Mouse (Mus musculus) stomach, embryonic 14.5 days (tissue): ENCODE measurements at regions not wholly inside any gene's neighbourhood (a gene's known extent, or its start where the extent isn't known, plus 50 kb on each side); places are given as distances from the start of the nearest gene placed in this dataset.

ENCODE experiments used
- ATAC-seq: fragments of 200-750 bp; cut with Nextera tagmentation; 2 replicates; pipeline ENCODE4 v1.8.0; 2017; ENCODE audit warnings: low read depth, moderate TSS enrichment; ENCODE audit not compliant: insufficient number of reproducible peaks, insufficient read depth, low FRiP score
- H3K27ac ChIP-seq: fragments of 300-500 bp; sonication (generic); 2 replicates; pipeline ENCODE4 v1.5.1; 2014; ENCODE audit warnings: mild to moderate bottlenecking, low read length, moderate library complexity, mixed read lengths
- H3K27me3 ChIP-seq: fragments of 300-500 bp; sonication (generic); 2 replicates; pipeline ENCODE4 v1.6.1; 2014; ENCODE audit warnings: low read length, control low read depth, mixed read lengths; ENCODE audit not compliant: control insufficient read depth, insufficient read depth
- H3K36me3 ChIP-seq: fragments of 300-500 bp; sonication (generic); 2 replicates; pipeline ENCODE4 v1.6.1; 2014; ENCODE audit warnings: mild to moderate bottlenecking, control low read depth, low read length, moderate library complexity, mixed read lengths; ENCODE audit not compliant: control insufficient read depth, insufficient read depth
- H3K4me1 ChIP-seq: fragments of 300-500 bp; sonication (generic); 2 replicates; pipeline ENCODE4 v1.6.1; 2014; ENCODE audit warnings: low read length, control low read depth, mixed read lengths; ENCODE audit not compliant: control insufficient read depth, insufficient read depth
- H3K4me2 ChIP-seq: fragments of 300-500 bp; sonication (generic); replicated peaks from 2 replicates; pipeline ENCODE4 v1.6.1; 2014; ENCODE audit warnings: low read depth, low read length, control low read depth
- H3K4me3 ChIP-seq: fragments of 300-500 bp; sonication (generic); 2 replicates; pipeline ENCODE4 v1.5.1; 2014; ENCODE audit warnings: low read depth, low read length, control low read depth
- H3K9ac ChIP-seq: fragments of 300-500 bp; sonication (generic); replicated peaks from 2 replicates; pipeline ENCODE4 v1.6.1; 2014; ENCODE audit warnings: low read depth, mild to moderate bottlenecking, control low read depth, low read length, moderate library complexity, mixed read lengths
- H3K9me3 ChIP-seq: fragments of 300-500 bp; sonication (generic); 2 replicates; pipeline ENCODE4 v1.6.1; 2016; ENCODE audit warnings: low read depth, low read length, control low read depth; ENCODE audit not compliant: control insufficient read depth
- WGBS: fragments of 180-500 bp; shearing (Covaris S2); extraction: QIAGEN DNeasy Blood & Tissue Kit; methylation state at CpG from one replicate; pipeline ENCODE4 v1.1.7; 2014; 5-methylcytosine and 5-hydroxymethylcytosine counted together

DNA sequence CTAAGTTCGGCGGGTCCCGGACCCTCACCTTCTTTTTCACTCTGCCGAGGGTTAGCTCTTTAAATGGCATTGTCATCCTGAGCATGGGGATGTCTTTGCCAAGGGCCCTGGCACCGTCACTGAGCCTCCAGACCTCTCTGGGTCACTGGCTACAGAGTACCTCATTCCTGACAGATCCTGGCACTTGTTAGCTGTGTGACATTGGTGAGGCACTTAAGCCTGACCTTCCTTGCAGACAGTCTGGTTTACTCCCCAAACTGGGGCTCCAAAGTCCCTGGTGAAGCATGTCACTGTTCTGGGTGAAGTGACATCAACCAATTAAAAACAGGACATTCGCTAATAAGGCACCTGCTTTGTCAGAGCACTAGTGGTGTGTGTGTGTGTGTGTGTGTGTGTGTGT is 142.2 kb downstream of the Plpp3 start:
- no peak for ATAC-seq
- 90% methylated on average over 6 of the region's 6 CpGs for WGBS
- H3K36me3 ChIP-seq = no peaks in the 10 kb centered on the region

GRCm38 (mm10) chr4:105301547-105301946 is 144.4 kb downstream of the Plpp3 start:
- Histone ChIP-seq H3K27ac (no peak overlapping the region), H3K9me3 (no peaks in the 10 kb centered on the region), H3K4me2 (no peak overlapping the region), H3K27me3 (no peaks in the 10 kb centered on the region), H3K4me3 (no peak overlapping the region), H3K4me1 (no peaks in the 10 kb centered on the region), H3K36me3 (no peaks in the 10 kb centered on the region), H3K9ac (no peak overlapping the region)
- ATAC-seq = no peak
- WGBS = 52% methylated on average over 1 of the region's 1 CpGs

More for the DNA sequence above, 142.2 kb downstream of the Plpp3 start:
- H3K9me3 ChIP-seq = no peaks in the 10 kb centered on the region
- H3K27ac ChIP-seq = no peak overlapping the region
- H3K4me3 ChIP-seq = no peak overlapping the region
- no peak overlapping the region for H3K9ac ChIP-seq
- H3K4me1 ChIP-seq = no peaks in the 10 kb centered on the region
- no peak overlapping the region for H3K4me2 ChIP-seq
- H3K27me3 ChIP-seq = no peaks in the 10 kb centered on the region

- Histone ChIP-seq H3K4me3 (no peak overlapping the region), H3K9me3 (no peaks in the 10 kb centered on the region), H3K27me3 (no peaks in the 10 kb centered on the region), H3K27ac (no peak overlapping the region), H3K4me1 (no peaks in the 10 kb centered on the region), H3K4me2 (no peak overlapping the region), H3K36me3 (no peaks in the 10 kb centered on the region), H3K9ac (no peak overlapping the region)
- 39% methylated on average over 2 of the region's 2 CpGs for WGBS
- no peak for ATAC-seq
Observed at GRCm38 (mm10) chr4:105304166-105304565, 147.0 kb downstream of the Plpp3 start.

DNA sequence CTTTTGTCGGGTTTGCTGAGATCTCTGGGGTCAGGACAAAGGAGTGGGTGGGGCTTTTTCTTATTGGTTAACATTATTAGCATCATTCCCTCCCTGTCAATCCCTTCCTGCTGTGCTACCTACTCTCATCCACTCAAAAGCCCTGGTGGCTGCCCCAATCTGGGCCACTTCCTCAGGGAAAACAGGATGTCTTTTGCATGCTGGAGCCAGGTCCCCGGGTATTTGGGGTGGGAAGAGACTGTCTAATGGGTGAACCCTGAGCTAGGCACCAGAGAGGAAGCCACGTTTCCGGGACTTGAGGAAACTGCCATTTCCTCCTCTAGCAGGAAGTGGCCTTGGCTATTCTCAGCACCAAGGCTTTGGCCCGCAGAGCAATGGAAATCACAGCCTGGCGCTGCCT is 148.8 kb downstream of the Plpp3 start:
- no peak overlapping the region for H3K4me3 ChIP-seq
- no peak overlapping the region for H3K9ac ChIP-seq
- no peak overlapping the region for H3K27ac ChIP-seq
- no peaks in the 10 kb centered on the region for H3K4me1 ChIP-seq
- no peak overlapping the region for H3K4me2 ChIP-seq
- H3K36me3 ChIP-seq = no peaks in the 10 kb centered on the region
- no peak for ATAC-seq
- no peaks in the 10 kb centered on the region for H3K9me3 ChIP-seq
- 78% methylated on average over 6 of the region's 6 CpGs for WGBS
- no peaks in the 10 kb centered on the region for H3K27me3 ChIP-seq

GRCm38 (mm10) chr4:105307356-105307755 is 150.2 kb downstream of the Plpp3 start:
- H3K4me3 ChIP-seq = no peak overlapping the region
- no peak overlapping the region for H3K4me2 ChIP-seq
- ATAC-seq = no peak
- no peaks in the 10 kb centered on the region for H3K27me3 ChIP-seq
- no peak overlapping the region for H3K27ac ChIP-seq
- 81% methylated on average over 4 of the region's 4 CpGs for WGBS
- H3K9me3 ChIP-seq = no peaks in the 10 kb centered on the region
- H3K36me3 ChIP-seq = no peaks in the 10 kb centered on the region
- no peak overlapping the region for H3K9ac ChIP-seq
- H3K4me1 ChIP-seq = no peaks in the 10 kb centered on the region

DNA sequence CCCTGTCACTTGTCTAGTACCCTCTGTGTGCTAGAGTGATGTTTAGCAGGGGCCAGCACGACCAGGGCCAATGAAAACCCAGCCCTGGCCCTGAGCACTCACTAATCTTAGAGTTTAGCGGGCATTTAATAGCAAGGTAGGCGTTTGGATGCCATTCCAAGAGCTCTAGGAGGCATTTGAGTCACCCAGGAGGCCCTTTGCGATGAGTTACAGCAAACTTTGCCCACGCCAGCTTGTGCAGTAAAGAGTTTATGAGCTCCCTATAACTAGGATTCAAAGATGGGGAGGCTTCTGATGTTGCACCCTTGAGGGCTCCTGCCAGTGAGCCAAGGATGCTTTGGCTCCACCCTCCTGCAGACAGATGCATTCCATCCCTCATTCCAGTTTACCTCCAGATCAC is 150.8 kb downstream of the Plpp3 start:
- no peak for ATAC-seq
- Histone ChIP-seq H3K4me1 (no peaks in the 10 kb centered on the region), H3K27ac (no peak overlapping the region), H3K4me3 (no peak overlapping the region), H3K27me3 (no peaks in the 10 kb centered on the region), H3K4me2 (no peak overlapping the region), H3K9ac (no peak overlapping the region), H3K36me3 (no peaks in the 10 kb centered on the region), H3K9me3 (no peaks in the 10 kb centered on the region)
- WGBS = 85% methylated on average over 5 of the region's 5 CpGs

- no peaks in the 10 kb centered on the region for H3K36me3 ChIP-seq
- H3K27me3 ChIP-seq = no peaks in the 10 kb centered on the region
- ATAC-seq = no peak
- H3K9ac ChIP-seq = no peak overlapping the region
- no peak overlapping the region for H3K4me2 ChIP-seq
- 66% methylated on average over 5 of the region's 5 CpGs for WGBS
- H3K4me3 ChIP-seq = no peak overlapping the region
- H3K9me3 ChIP-seq = no peaks in the 10 kb centered on the region
- no peaks in the 10 kb centered on the region for H3K4me1 ChIP-seq
- no peak overlapping the region for H3K27ac ChIP-seq
Observed at GRCm38 (mm10) chr4:105308971-105309488, 151.9 kb downstream of the Plpp3 start.

GRCm38 (mm10) chr4:105312643-105313042 is 155.5 kb downstream of the Plpp3 start:
- no peak for ATAC-seq
- WGBS = 78% methylated on average over 7 of the region's 7 CpGs
- H3K36me3 ChIP-seq = no peaks in the 10 kb centered on the region
- no peak overlapping the region for H3K4me2 ChIP-seq
- no peak overlapping the region for H3K27ac ChIP-seq
- no peaks in the 10 kb centered on the region for H3K9me3 ChIP-seq
- H3K9ac ChIP-seq = no peak overlapping the region
- no peaks in the 10 kb centered on the region for H3K4me1 ChIP-seq
- no peak overlapping the region for H3K4me3 ChIP-seq
- no peaks in the 10 kb centered on the region for H3K27me3 ChIP-seq

DNA sequence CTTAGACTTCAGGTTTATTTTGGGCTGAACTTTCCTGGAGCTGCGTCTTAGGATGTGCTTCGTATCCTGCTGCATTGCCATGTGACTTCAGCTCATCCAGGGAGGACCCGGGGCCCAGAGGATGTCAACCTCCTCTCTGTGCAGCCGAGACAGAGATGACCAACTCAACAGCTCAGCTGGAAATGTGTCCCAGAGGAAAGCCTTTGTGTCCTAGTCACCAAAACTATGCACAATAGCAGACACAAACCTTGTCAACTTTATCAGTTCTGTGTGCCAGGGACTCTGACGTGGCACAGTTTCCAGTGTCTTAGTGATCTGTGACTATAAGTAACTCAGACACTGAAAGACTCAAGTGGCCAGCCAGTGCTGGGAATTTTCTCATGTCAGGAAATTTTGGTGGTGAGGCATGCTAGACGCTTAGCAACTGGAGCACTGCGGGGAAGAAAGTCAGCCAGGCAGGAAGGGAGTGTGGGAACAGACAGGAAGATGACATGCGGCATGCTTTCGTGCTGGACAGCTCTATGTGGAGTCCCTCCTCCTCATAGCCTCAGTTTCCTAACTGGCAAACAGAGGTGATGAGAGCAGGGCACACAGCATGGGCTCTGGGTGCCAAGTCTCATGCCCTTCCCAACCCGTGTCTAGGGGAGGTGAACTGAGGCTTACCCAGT is 156.1 kb downstream of the Plpp3 start:
- Histone ChIP-seq H3K27ac (no peak overlapping the region), H3K27me3 (no peaks in the 10 kb centered on the region), H3K4me1 (no peaks in the 10 kb centered on the region), H3K9me3 (no peaks in the 10 kb centered on the region), H3K4me2 (no peak overlapping the region), H3K4me3 (no peak overlapping the region), H3K36me3 (no peaks in the 10 kb centered on the region), H3K9ac (no peak overlapping the region)
- WGBS = 66% methylated on average over 10 of the region's 10 CpGs
- ATAC-seq = no peak
